Mouse (Mus musculus) stomach, postnatal 0 days (tissue): ENCODE measurements around the gene Cd4. TPM values are rescaled to one million over a fixed set of nuclear protein-coding genes. Genes with fewer than 3 reads are reported as not detected.
A peak's percentile ranks its signal among the peaks of the same experiment; 100 is the strongest.

Experiments
- ATAC-seq: fragments of 200-750 bp; cut with Nextera tagmentation; 2 replicates; pipeline ENCODE4 v1.8.0; 2017; ENCODE audit not compliant: low FRiP score, low TSS enrichment
- DNase-seq: peaks from one replicate; pipeline ENCODE4 v3.0.0-alpha.2; 2016; ENCODE audit warnings: low spot score
- H3K27ac ChIP-seq: fragments of 300-500 bp; sonication (generic); replicated peaks from 2 replicates; pipeline ENCODE4 v1.5.1; 2014; ENCODE audit warnings: mild to moderate bottlenecking, control low read depth
- H3K27me3 ChIP-seq: fragments of 300-500 bp; sonication (generic); 2 replicates; pipeline ENCODE4 v1.6.1; 2014; ENCODE audit warnings: low read length; ENCODE audit not compliant: control insufficient read depth, insufficient read depth
- H3K36me3 ChIP-seq: fragments of 300-500 bp; sonication (generic); 2 replicates; pipeline ENCODE4 v1.6.1; 2014; ENCODE audit warnings: low read length, mixed read lengths; ENCODE audit not compliant: control insufficient read depth, insufficient read depth
- H3K4me1 ChIP-seq: fragments of 300-500 bp; sonication (generic); replicated peaks from 2 replicates; pipeline ENCODE4 v1.6.1; 2014; ENCODE audit warnings: antibody characterized with exemption; ENCODE audit not compliant: control insufficient read depth, insufficient read depth
- H3K4me2 ChIP-seq: fragments of 300-500 bp; sonication (generic); replicated peaks from 2 replicates; pipeline ENCODE4 v1.6.1; 2014; ENCODE audit warnings: low read depth, mild to moderate bottlenecking, control low read depth, moderate library complexity
- H3K4me3 ChIP-seq: fragments of 300-500 bp; sonication (generic); 2 replicates; pipeline ENCODE4 v1.5.1; 2014; ENCODE audit warnings: low read depth, low read length, control low read depth
- H3K9ac ChIP-seq: fragments of 300-500 bp; sonication (generic); 2 replicates; pipeline ENCODE4 v1.6.1; 2014; ENCODE audit warnings: mild to moderate bottlenecking, low read length, control low read depth, mixed read lengths
- H3K9me3 ChIP-seq: fragments of 300-500 bp; sonication (generic); 2 replicates; pipeline ENCODE4 v1.6.1; 2016; ENCODE audit warnings: low read length; ENCODE audit not compliant: control insufficient read depth
- CTCF ChIP-seq: IDR thresholded peaks from 2 replicates; pipeline ENCODE4 v1.5.1; 2016; ENCODE audit warnings: antibody characterized with exemption, low read depth, mild to moderate bottlenecking, moderate library complexity
- EP300 ChIP-seq: optimal IDR thresholded peaks from 2 replicates; pipeline ENCODE3; 2016; ENCODE audit warnings: antibody characterized with exemption
- WGBS: fragments of 180-500 bp; shearing (Covaris S2); extraction: QIAGEN DNeasy Blood & Tissue Kit; methylation state at CpG from one replicate; pipeline ENCODE4 v1.1.7; 2014; 5-methylcytosine and 5-hydroxymethylcytosine counted together
- polyA plus RNA-seq: library from polyadenylated mRNA; unstranded; fragments of >200 nt; fragmentation: Nextera tagmentation; extraction: Ambion mirVana; gene quantifications from 2 replicates; pipeline ENCODE4 v1.2.1, GENCODE M21; 2015

Cd4 gene
- polyA plus RNA-seq, 1 experiment from 2014 or later = 0.45 TPM

- no peak overlapping the region for H3K27ac ChIP-seq
- no peak overlapping the region for H3K4me3 ChIP-seq
- no peak for ATAC-seq
- no peak for TF ChIP-seq EP300
- no peak for TF ChIP-seq CTCF
- 71% methylated on average over 8 of the region's 9 CpGs for WGBS
- no peak overlapping the region for H3K9ac ChIP-seq
- H3K36me3 ChIP-seq = peaks cover 39% of the 10 kb centered on the region
- H3K4me1 ChIP-seq = peaks cover 4% of the 10 kb centered on the region
- peak overlapping the region; percentile 64; the same call in 1 of the 2 replicates for H3K4me2 ChIP-seq
- DNase-seq = no peak
- no peaks in the 10 kb centered on the region for H3K27me3 ChIP-seq
- H3K9me3 ChIP-seq = no peaks in the 10 kb centered on the region
Measured at GRCm38 (mm10) chr6:124814858-124815774, 72.9 kb downstream of the Cd4 start.

Other genes starting within 250 kb of the Cd4 start
- gene Lpcat3, start 225.2 kb downstream of the Cd4 start, polyA plus RNA-seq = 78.8 and 79.6 TPM in 2 replicates
- 93.9 and 94.8 TPM in 2 replicates for gene Emg1, start 176.0 kb downstream of the Cd4 start, polyA plus RNA-seq
- gene Phb2, start 175.9 kb downstream of the Cd4 start, polyA plus RNA-seq = 230 and 237 TPM in 2 replicates
- 13.1 and 15.8 TPM in 2 replicates for gene Ptpn6, start 149.5 kb downstream of the Cd4 start, polyA plus RNA-seq
- gene Grcc10, start 146.8 kb downstream of the Cd4 start, polyA plus RNA-seq = 292 and 310 TPM in 2 replicates
- not detected in 2 replicates for gene Gm45234, start 132.2 kb downstream of the Cd4 start, polyA plus RNA-seq
- gene Atn1, start 131.7 kb downstream of the Cd4 start, polyA plus RNA-seq = 6.6 and 6.9 TPM in 2 replicates
- gene Eno2, start 118.5 kb downstream of the Cd4 start, polyA plus RNA-seq = 4.3 and 5.1 TPM in 2 replicates
- 0.19 and 0.28 TPM in 2 replicates for gene Lrrc23, start 108.5 kb downstream of the Cd4 start, polyA plus RNA-seq
- gene Spsb2, start 79.6 kb downstream of the Cd4 start, polyA plus RNA-seq = 18.8 and 18.9 TPM in 2 replicates
- 463 and 465 TPM in 2 replicates for gene Tpi1, start 73.9 kb downstream of the Cd4 start, polyA plus RNA-seq
- 60.3 and 61.8 TPM in 2 replicates for gene Usp5, start 58.7 kb downstream of the Cd4 start, polyA plus RNA-seq
- 43.3 and 52.8 TPM in 2 replicates for gene Cdca3, start 58.7 kb downstream of the Cd4 start, polyA plus RNA-seq
- gene Gnb3, start 47.9 kb downstream of the Cd4 start, polyA plus RNA-seq = 0.53 and 0.98 TPM in 2 replicates
- gene P3h3, start 30.5 kb downstream of the Cd4 start, polyA plus RNA-seq = 9.7 and 10.7 TPM in 2 replicates
- gene Gpr162, start 24.2 kb downstream of the Cd4 start, polyA plus RNA-seq = 0.45 and 0.87 TPM in 2 replicates
- gene Lag3, start 23.5 kb upstream of the Cd4 start, polyA plus RNA-seq = 0.93 and 1.4 TPM in 2 replicates
- 260 and 276 TPM in 2 replicates for gene Ptms, start 31.9 kb upstream of the Cd4 start, polyA plus RNA-seq
- gene Mlf2, start 43.2 kb upstream of the Cd4 start, polyA plus RNA-seq = 312 and 330 TPM in 2 replicates
- gene Cops7a, start 77.3 kb upstream of the Cd4 start, polyA plus RNA-seq = 114 and 121 TPM in 2 replicates
- gene Pianp, start 108.5 kb upstream of the Cd4 start, polyA plus RNA-seq = 3.1 and 4.0 TPM in 2 replicates
- gene Zfp384, start 120.9 kb upstream of the Cd4 start, polyA plus RNA-seq = 7.0 and 7.2 TPM in 2 replicates
- 72.5 and 77.4 TPM in 2 replicates for gene Ing4, start 151.5 kb upstream of the Cd4 start, polyA plus RNA-seq
- 2.5 and 2.6 TPM in 2 replicates for gene Acrbp, start 161.5 kb upstream of the Cd4 start, polyA plus RNA-seq
- 6.4 and 7.0 TPM in 2 replicates for gene Lpar5, start 179.7 kb upstream of the Cd4 start, polyA plus RNA-seq
- gene Chd4, start 207.8 kb upstream of the Cd4 start, polyA plus RNA-seq = 28.1 and 36.6 TPM in 2 replicates
- 25.0 and 26.6 TPM in 2 replicates for gene Nop2, start 243.7 kb upstream of the Cd4 start, polyA plus RNA-seq